Mouse (Mus musculus) kidney, adult 2 months (tissue): ENCODE results near the gene Dusp13. TPM values are rescaled to one million over a fixed set of nuclear protein-coding genes. Genes with fewer than 3 reads are reported as not detected.

Experiments used
- DNase-seq: peaks from one replicate; pipeline ENCODE4 v3.0.0; 2021
- H3K27ac ChIP-seq: fragments of 200-500 bp; 2 replicates; pipeline ENCODE4 v1.5.1; 2012; ENCODE audit warnings: low read depth, low read length, control low read depth, inconsistent platforms; ENCODE audit not compliant: insufficient read depth
- H3K27me3 ChIP-seq: fragments of 200-500 bp; replicated peaks from 2 replicates; pipeline ENCODE4 v1.6.1; 2012; ENCODE audit warnings: mild to moderate bottlenecking, moderate library complexity, low read length, inconsistent platforms; ENCODE audit not compliant: control insufficient read depth, insufficient read depth
- H3K36me3 ChIP-seq: fragments of 200-500 bp; 2 replicates; pipeline ENCODE4 v1.6.1; 2012; ENCODE audit warnings: mild to moderate bottlenecking, moderate library complexity, low read length, inconsistent platforms; ENCODE audit not compliant: control insufficient read depth, insufficient read depth
- H3K4me1 ChIP-seq: fragments of 200-500 bp; 2 replicates; pipeline ENCODE4 v1.6.1; 2011; ENCODE audit warnings: low read length; ENCODE audit not compliant: control insufficient read depth, insufficient read depth
- H3K4me3 ChIP-seq: fragments of 200-500 bp; 2 replicates; pipeline ENCODE4 v1.5.1; 2011; ENCODE audit warnings: mild to moderate bottlenecking, low read depth, low read length, control low read depth; ENCODE audit not compliant: insufficient read depth
- CTCF ChIP-seq: fragments of 200-500 bp; conservative IDR thresholded peaks from 2 replicates; pipeline ENCODE4 v1.5.1; 2011; ENCODE audit warnings: low read depth, mild to moderate bottlenecking, control low read depth, low read length, moderate library complexity, mixed read lengths; ENCODE audit not compliant: insufficient read depth, insufficient read length
- POLR2A ChIP-seq: fragments of 200-500 bp; IDR thresholded peaks from one replicate; pipeline ENCODE4 v1.6.1; 2011; ENCODE audit warnings: low read depth, low read length, control low read depth
- whole genome bisulfite sequencing: fragments of 180-500 bp; shearing (Covaris S2); methylation state at CpG from one replicate; pipeline ENCODE4 v1.1.7; 2018; 5-methylcytosine and 5-hydroxymethylcytosine counted together
- polyA plus RNA-seq: library from polyadenylated mRNA; depleted of rRNA; stranded (reverse); fragments of >200 nt; gene quantifications from 2 replicates; pipeline ENCODE4 v1.2.3, GENCODE M21; 2012

Gene Dusp13
- polyA plus RNA-seq, 1 experiment = 1.8 TPM

GRCm38 (mm10) chr14:21714486-21714885, 36.5 kb downstream of the Dusp13 start, which contains the start of gene Dupd1:
Gene Dupd1, minus strand, starts transcription at chr14:21714576.
- Histone ChIP-seq H3K27me3 (no peaks in the 10 kb centered on the region), H3K36me3 (no peaks in the 10 kb centered on the region), H3K4me1 (no peaks in the 10 kb centered on the region), H3K4me3 (no peak within 1 kb of the TSS), H3K27ac (no peak within 1 kb of the TSS)
- TF ChIP-seq POLR2A (no peak), CTCF (no peak)
- WGBS = 74% methylated on average over 5 of the region's 5 CpGs
- no peak for DNase-seq

GRCm38 (mm10) chr14:21711231-21711630, 39.8 kb downstream of the Dusp13 start:
- TF ChIP-seq CTCF (no peak), POLR2A (no peak)
- Histone ChIP-seq H3K27ac (no peak overlapping the region), H3K36me3 (no peaks in the 10 kb centered on the region), H3K4me3 (no peak overlapping the region), H3K4me1 (no peaks in the 10 kb centered on the region), H3K27me3 (no peaks in the 10 kb centered on the region)
- DNase-seq = no peak
- WGBS = 82% methylated on average over 2 of the region's 2 CpGs

- H3K4me3 ChIP-seq = no peak overlapping the region
- no peaks in the 10 kb centered on the region for H3K4me1 ChIP-seq
- no peak overlapping the region for H3K27ac ChIP-seq
- TF ChIP-seq POLR2A (no peak), CTCF (no peak)
- peak; percentile 14 for DNase-seq
- no peaks in the 10 kb centered on the region for H3K27me3 ChIP-seq
- 62% methylated on average over 2 of the region's 2 CpGs for WGBS
- H3K36me3 ChIP-seq = no peaks in the 10 kb centered on the region
Observed at GRCm38 (mm10) chr14:21709545-21709944, 41.4 kb downstream of the Dusp13 start.

- WGBS = 76% methylated on average over 12 of the region's 12 CpGs
- no peak for DNase-seq
Observed at GRCm38 (mm10) chr14:21706759-21707571, 44.0 kb downstream of the Dusp13 start.

DNA sequence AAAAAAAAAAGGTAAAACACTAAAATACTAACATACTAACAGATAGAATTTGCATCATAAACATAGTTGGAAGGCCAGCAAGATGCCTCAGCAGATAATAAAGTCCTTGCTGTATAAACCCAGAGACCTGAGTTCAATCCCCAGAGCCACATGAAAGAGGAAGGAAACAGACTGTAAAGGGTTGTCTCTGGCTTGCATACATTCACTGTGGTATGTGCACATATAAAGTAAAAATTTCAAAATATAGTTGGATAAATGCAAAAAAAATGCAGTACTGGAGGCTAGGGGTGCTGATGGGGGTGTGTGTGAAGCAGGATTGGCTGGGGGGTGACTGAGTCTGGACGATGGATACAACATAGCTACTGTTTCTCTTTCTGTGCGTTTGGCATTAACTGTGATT, 45.5 kb downstream of the Dusp13 start:
- WGBS = 90% methylated on average over 2 of the region's 2 CpGs
- Histone ChIP-seq H3K27ac (no peak overlapping the region), H3K4me3 (no peak overlapping the region), H3K4me1 (no peaks in the 10 kb centered on the region), H3K27me3 (no peaks in the 10 kb centered on the region), H3K36me3 (no peaks in the 10 kb centered on the region)
- TF ChIP-seq CTCF = no peak
- no peak for TF ChIP-seq POLR2A
- no peak for DNase-seq

More at GRCm38 (mm10) chr14:21706759-21707571, 44.0 kb downstream of the Dusp13 start:
- Histone ChIP-seq H3K4me3 (no peak overlapping the region), H3K36me3 (no peaks in the 10 kb centered on the region), H3K27ac (no peak overlapping the region), H3K4me1 (no peaks in the 10 kb centered on the region), H3K27me3 (no peaks in the 10 kb centered on the region)
- TF ChIP-seq CTCF (no peak), POLR2A (no peak)

GRCm38 (mm10) chr14:21703255-21703654, 47.7 kb downstream of the Dusp13 start:
- Histone ChIP-seq H3K27ac (no peak overlapping the region), H3K27me3 (no peaks in the 10 kb centered on the region), H3K4me3 (no peak overlapping the region), H3K4me1 (no peaks in the 10 kb centered on the region), H3K36me3 (no peaks in the 10 kb centered on the region)
- DNase-seq = peak; percentile 21
- 38% methylated on average over 5 of the region's 5 CpGs for WGBS
- TF ChIP-seq POLR2A = no peak
- no peak for TF ChIP-seq CTCF

DNA sequence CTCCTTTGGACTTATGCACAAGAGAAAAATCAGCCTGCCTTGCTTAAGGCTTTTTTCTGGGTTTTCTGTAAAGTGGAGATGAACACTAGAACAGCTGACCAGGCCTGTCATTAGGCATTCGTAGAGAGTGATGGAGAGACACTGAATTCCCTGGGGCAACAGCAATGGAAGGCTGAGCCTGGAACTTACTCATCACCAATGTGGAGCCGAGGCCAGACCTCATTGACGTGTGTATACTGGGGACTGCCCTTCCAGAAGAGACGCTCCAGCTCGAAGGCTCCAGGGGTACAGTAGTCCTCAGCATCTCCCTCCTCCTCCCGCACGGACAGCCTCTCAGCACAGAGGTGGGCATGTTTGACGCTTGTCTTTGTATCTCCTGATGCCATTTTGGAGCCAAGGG, 48.3 kb downstream of the Dusp13 start:
- WGBS = 88% methylated on average over 8 of the region's 8 CpGs
- no peak for DNase-seq
- Histone ChIP-seq H3K4me1 (no peaks in the 10 kb centered on the region), H3K4me3 (no peak overlapping the region), H3K27ac (no peak overlapping the region), H3K27me3 (no peaks in the 10 kb centered on the region), H3K36me3 (no peaks in the 10 kb centered on the region)
- TF ChIP-seq CTCF (no peak), POLR2A (no peak)
